Mouse (Mus musculus) inflammation-experienced regulatory T-cells, adult 6 months (primary cell): ENCODE results near the gene Taf6. TPM values are rescaled to one million over a fixed set of nuclear protein-coding genes. Genes with fewer than 3 reads are reported as not detected.

Experiments
- ATAC-seq: one replicate; pipeline ENCODE4 v1.8.0; 2017
- polyA plus RNA-seq, 3 experiments: library from polyadenylated mRNA; unstranded; fragments of 100-300 nt; shearing (Covaris generic); gene quantifications; one replicate each; pipeline ENCODE4 v1.2.1; 2017

Gene Taf6
- polyA plus RNA-seq, 3 experiments from 2014 or later: 56.3 to 64.3 (median 58.1) TPM

- peak; percentile 93 for ATAC-seq
These were observed 15.4 kb downstream of the Taf6 start, which contains the start of the genes Ap4m1 and Mcm7 for GRCm38 (mm10) chr5:138171695-138172491. Gene Ap4m1 (plus strand): TSS chr5:138172002. Gene Mcm7 (minus strand): TSS chr5:138172422.

- ATAC-seq: peak; percentile 65
These were observed 16.2 kb downstream of the Taf6 start for GRCm38 (mm10) chr5:138170936-138171561.

GRCm38 (mm10) chr5:138165594-138165993 lies 21.7 kb downstream of the Taf6 start:
- ATAC-seq: no peak

- no peak for ATAC-seq
These were observed 23.6 kb downstream of the Taf6 start for GRCm38 (mm10) chr5:138163610-138164009.

GRCm38 (mm10) chr5:138163046-138163445 lies 24.2 kb downstream of the Taf6 start:
- ATAC-seq: no peak

- peak; percentile 98 for ATAC-seq
These were observed 26.2 kb downstream of the Taf6 start, which contains the start of gene Cops6 for GRCm38 (mm10) chr5:138160842-138161665. Gene Cops6 (plus strand): TSS chr5:138161071.

- ATAC-seq: no peak
These were observed 27.0 kb downstream of the Taf6 start for GRCm38 (mm10) chr5:138160224-138160762.

- peak; percentile 98 for ATAC-seq
These were observed 31.7 kb downstream of the Taf6 start, which contains the start of gene Zfp113 for GRCm38 (mm10) chr5:138155443-138155976. Gene Zfp113 (minus strand): TSS chr5:138155744.

GRCm38 (mm10) chr5:138154390-138154789 lies 32.9 kb downstream of the Taf6 start:
- no peak for ATAC-seq

- no peak for ATAC-seq
These were observed 48.7 kb downstream of the Taf6 start for GRCm38 (mm10) chr5:138138585-138138984.

GRCm38 (mm10) chr5:138137935-138138549 lies 49.2 kb downstream of the Taf6 start:
- ATAC-seq: peak; percentile 77

- ATAC-seq: no peak
These were observed 50.0 kb downstream of the Taf6 start for GRCm38 (mm10) chr5:138137257-138137656.

GRCm38 (mm10) chr5:138132425-138133064 lies 54.7 kb downstream of the Taf6 start:
- no peak for ATAC-seq

Other genes starting within 250 kb of the Taf6 start
- not detected for gene Gjc3, start 224.4 kb downstream of the Taf6 start, polyA plus RNA-seq
- gene Azgp1, start 205.9 kb downstream of the Taf6 start, polyA plus RNA-seq: not detected
- gene Smok3a, start 166.2 kb downstream of the Taf6 start, polyA plus RNA-seq: not detected
- gene Smok3b, start 166.0 kb downstream of the Taf6 start, polyA plus RNA-seq: not detected
- not detected for gene Smok3c, start 134.3 kb downstream of the Taf6 start, polyA plus RNA-seq
- gene Zkscan1, start 102.4 kb downstream of the Taf6 start, polyA plus RNA-seq: 10 to 100 TPM in 2 of 3 experiments, 1 to 10 TPM in 1; 9.7 to 11.1 (median 11.0) TPM
- 10 to 100 TPM; 18.6 to 21.0 (median 19.1) TPM for gene Zscan21, start 70.5 kb downstream of the Taf6 start, polyA plus RNA-seq
- 10 to 100 TPM in 1 of 3 experiments, 1 to 10 TPM in 2; 9.5 to 17.9 (median 9.8) TPM for gene Zfp113, start 31.7 kb downstream of the Taf6 start, polyA plus RNA-seq
- gene Cops6, start 26.4 kb downstream of the Taf6 start, polyA plus RNA-seq: 100 to 1,000 TPM; 199 to 212 (median 207) TPM
- gene Ap4m1, start 15.4 kb downstream of the Taf6 start, polyA plus RNA-seq: 1 to 10 TPM; 4.9 to 7.5 (median 7.4) TPM
- gene Mcm7, start 15.0 kb downstream of the Taf6 start, polyA plus RNA-seq: 10 to 100 TPM; 47.6 to 94.8 (median 56.4) TPM
- gene Cnpy4, start within 50 bp of the Taf6 start, polyA plus RNA-seq: 10 to 100 TPM; 49.4 to 55.0 (median 54.5) TPM
- under 1 TPM in 1 of 3 experiments, not detected in 2; 0.55 TPM for gene Mblac1, start 6.9 kb upstream of the Taf6 start, polyA plus RNA-seq
- gene Nxpe5, start 38.4 kb upstream of the Taf6 start, polyA plus RNA-seq: under 1 TPM in 1 of 3 experiments, not detected in 2; 0.31 TPM
- gene Lamtor4, start 68.0 kb upstream of the Taf6 start, polyA plus RNA-seq: 100 to 1,000 TPM; 113 to 131 (median 127) TPM
- 1 to 10 TPM; 4.1 to 7.4 (median 5.8) TPM for gene BC037034, start 76.6 kb upstream of the Taf6 start, polyA plus RNA-seq
- under 1 TPM in 2 of 3 experiments, not detected in 1; 0.55 to 0.61 TPM for gene Gal3st4, start 85.4 kb upstream of the Taf6 start, polyA plus RNA-seq
- gene Gm43720, start 92.5 kb upstream of the Taf6 start, polyA plus RNA-seq: under 1 TPM in 1 of 3 experiments, not detected in 2; 0.16 TPM
- gene Gpc2, start 92.6 kb upstream of the Taf6 start, polyA plus RNA-seq: under 1 TPM in 2 of 3 experiments, not detected in 1; 0.14 to 0.35 TPM
- not detected for gene Stag3, start 92.8 kb upstream of the Taf6 start, polyA plus RNA-seq
- 10 to 100 TPM; 10.6 to 25.4 (median 13.9) TPM for gene Pvrig, start 154.5 kb upstream of the Taf6 start, polyA plus RNA-seq